Mouse (Mus musculus) spleen, adult 2 months (tissue): ENCODE results near the gene Med16.

Experiments
- CTCF ChIP-seq: fragments of 200-500 bp; IDR thresholded peaks from 2 replicates; pipeline ENCODE4 v1.5.1; 2011; ENCODE audit warnings: mild to moderate bottlenecking, inconsistent platforms; ENCODE audit not compliant: insufficient read depth, insufficient read length, insufficient replicate concordance; ENCODE audit errors: extremely low read depth
- POLR2A ChIP-seq: fragments of 200-500 bp; IDR thresholded peaks from 2 replicates; pipeline ENCODE4 v1.6.1; 2011; ENCODE audit warnings: low read depth, low read length, inconsistent platforms

- TF ChIP-seq CTCF (no peak), POLR2A (no peak)
Measured at GRCm38 (mm10) chr10:79873313-79873712, 35.4 kb downstream of the Med16 start.
